In the genomic region with DNA sequence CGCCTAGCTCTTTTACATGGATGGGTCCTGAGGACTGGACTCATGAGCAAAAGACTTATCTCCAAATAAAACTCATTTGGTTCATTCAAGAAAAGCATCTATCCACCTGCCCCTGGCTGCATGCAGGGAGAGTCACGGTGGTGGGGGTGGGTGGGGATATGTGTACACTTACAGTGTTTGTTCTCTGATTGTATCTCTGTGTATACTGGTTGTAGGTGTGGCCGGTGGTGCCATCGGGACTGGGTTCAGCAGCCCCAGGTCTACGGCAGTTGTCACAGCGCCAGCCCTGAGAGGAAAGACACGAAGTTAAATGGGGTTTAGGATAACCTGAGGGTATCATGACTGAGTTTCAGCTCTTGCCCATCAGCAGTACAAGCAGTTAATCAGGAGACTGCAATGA, we compare ENCODE assay signal across 21 mouse cellular contexts.
"Had no signal": no experiment of that assay in that cellular context is flagged by ENCODE, and none has a peak within 500 bp of the region (broad histone marks: within the 10 kb centered on the region; RNA-seq: fewer than 3 reads in every experiment).

No protein-coding gene starts in this region.

- H3K9me3 ChIP-seq: limb, embryonic 12.5 days; limb, embryonic 15.5 days; midbrain, embryonic 12.5 days; midbrain, embryonic 15.5 days; neural tube, embryonic 13.5 days had no signal

- H3K9ac ChIP-seq: limb, embryonic 12.5 days; limb, embryonic 15.5 days; liver, embryonic 14.5 days; liver, postnatal 0 days; lung, embryonic 14.5 days; midbrain, embryonic 12.5 days; midbrain, embryonic 15.5 days; neural tube, embryonic 13.5 days had no signal

- H3K4me3 ChIP-seq: limb, embryonic 12.5 days; limb, embryonic 15.5 days; midbrain, embryonic 12.5 days; midbrain, embryonic 15.5 days; neural tube, embryonic 13.5 days had no signal

- H3K36me3 ChIP-seq: midbrain, embryonic 15.5 days had no signal

- DNase-seq: kidney, adult 2 months; kidney, postnatal 36 days; left cerebral cortex, postnatal 4 days; liver, postnatal 0 days; lung, embryonic 14.5 days; retina, postnatal 1 day; right cerebral cortex, postnatal 25 days; spleen, adult 18-20 months; thymus, adult 18-20 months; thymus, postnatal 4 days had no signal

- ATAC-seq: intestine, postnatal 0 days; liver, postnatal 0 days; lung, postnatal 0 days; midbrain, embryonic 15.5 days had no signal

- H3K27ac ChIP-seq: kidney, postnatal 0 days; limb, embryonic 12.5 days; limb, embryonic 15.5 days; liver, embryonic 14.5 days; macrophage; midbrain, embryonic 12.5 days; midbrain, embryonic 15.5 days; neural tube, embryonic 13.5 days had no signal

- H3K4me2 ChIP-seq: limb, embryonic 12.5 days; limb, embryonic 15.5 days; liver, embryonic 11.5 days; lung, embryonic 14.5 days; midbrain, embryonic 12.5 days; midbrain, embryonic 15.5 days; neural tube, embryonic 13.5 days had no signal

- H3K4me1 ChIP-seq: limb, embryonic 12.5 days; limb, embryonic 15.5 days; midbrain, embryonic 12.5 days; midbrain, embryonic 15.5 days; neural tube, embryonic 13.5 days had no signal

- H3K27me3 ChIP-seq: limb, embryonic 12.5 days; limb, embryonic 15.5 days; midbrain, embryonic 12.5 days; midbrain, embryonic 15.5 days; neural tube, embryonic 13.5 days had no signal
